Mouse (Mus musculus) heart, postnatal 0 days (tissue): ENCODE measurements around the gene Baz2a.

Experiments used
- CTCF ChIP-seq: IDR thresholded peaks from 2 replicates; pipeline ENCODE4 v1.5.1; 2016; ENCODE audit warnings: antibody characterized with exemption, control low read depth, low read depth
- EP300 ChIP-seq: IDR thresholded peaks from 2 replicates; pipeline ENCODE4 v1.6.1; 2016; ENCODE audit warnings: antibody characterized with exemption, low read depth

- TF ChIP-seq CTCF: peak; percentile 39; the same call in 1 of the 2 replicates
- peak; percentile 73; the same call in 1 of the 2 replicates for TF ChIP-seq EP300
These were observed 1.4 kb downstream of the Baz2a start for GRCm38 (mm10) chr10:128092506-128093495.
